Mouse (Mus musculus): Measurements from ENCODE around the gene Rtl1.

DNA sequence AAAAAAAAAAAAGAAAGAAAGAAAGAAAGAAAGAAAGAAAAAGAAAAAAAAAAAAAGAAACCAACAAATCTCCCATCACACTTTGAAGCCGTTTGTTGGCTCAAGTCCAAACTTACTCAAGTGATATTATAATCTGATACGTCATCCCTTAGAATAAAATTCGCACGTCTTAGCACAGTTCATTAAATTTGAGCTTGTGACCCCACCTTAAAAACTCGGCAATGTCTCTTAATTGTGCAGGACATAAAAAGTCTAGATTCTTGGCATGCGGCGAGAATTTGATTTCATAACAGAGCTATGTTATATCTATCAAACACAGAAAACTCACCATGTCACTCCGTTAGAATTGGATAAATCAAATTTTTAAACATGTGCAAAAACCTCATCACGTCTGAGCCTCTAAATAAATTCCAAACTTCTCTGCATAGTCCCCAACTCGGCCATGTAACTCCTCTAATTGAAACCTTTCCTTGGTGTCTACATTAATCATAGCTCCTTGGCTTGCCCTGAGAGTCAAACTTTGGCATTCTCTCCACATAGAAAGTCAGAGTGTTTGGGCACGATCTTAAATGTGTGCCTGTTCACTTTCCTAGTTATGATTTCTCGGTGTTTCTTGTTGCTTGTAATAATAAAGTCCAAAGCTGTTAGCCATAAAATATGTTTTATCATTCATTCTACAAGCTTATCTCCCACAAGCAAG lies 1.4 kb downstream of the Rtl1 start:
- TF ChIP-seq ZC3H11A (IDR thresholded peaks at IDR 0.05; ENCODE audit: borderline replicate concordance, low read depth, low read length) (no peak), HCFC1 (IDR thresholded peaks at IDR 0.05; ENCODE audit: borderline replicate concordance, insufficient read depth, low read length) (no peak), ZNF384 (IDR thresholded peaks at IDR 0.05; ENCODE audit: low read depth, low read length) (no peak)

Data from ES-E14 (cell line).